Mouse (Mus musculus): ENCODE measurements around the gene Coro1a. TPM values are rescaled to one million over a fixed set of nuclear protein-coding genes. Genes with fewer than 3 reads are reported as not detected.

Coro1a gene
- polyA plus RNA-seq, 1 experiment = 229 TPM

GRCm38 (mm10) chr7:126701070-126701469 lies 6.5 kb downstream of the Coro1a start:
- TF ChIP-seq POLR2A (IDR thresholded peaks at IDR 0.05; ENCODE audit: borderline replicate concordance, extremely low read depth, low read depth, low read length) (no peak), CTCF (IDR thresholded peaks at IDR 0.05; ENCODE audit: insufficient read depth, low read length) (peak; percentile 79)
- WGBS = under 1% methylated on average over 11 of the region's 11 CpGs
- peak; percentile 88 for DNase-seq
- H3K4me3 ChIP-seq (replicated peaks; ENCODE audit: extremely low read depth, low read depth, low read length) = no peak overlapping the region
- H3K4me1 ChIP-seq (ENCODE audit: control insufficient read depth, insufficient read depth, low read length) = peaks cover 5% of the 10 kb centered on the region

GRCm38 (mm10) chr7:126700063-126701015 lies 7.2 kb downstream of the Coro1a start:
- TF ChIP-seq POLR2A (IDR thresholded peaks at IDR 0.05; ENCODE audit: borderline replicate concordance, extremely low read depth, low read depth, low read length) (no peak), CTCF (IDR thresholded peaks at IDR 0.05; ENCODE audit: insufficient read depth, low read length) (no peak)
- Histone ChIP-seq H3K4me1 (ENCODE audit: control insufficient read depth, insufficient read depth, low read length) (peaks cover 5% of the 10 kb centered on the region), H3K4me3 (replicated peaks; ENCODE audit: extremely low read depth, low read depth, low read length) (no peak overlapping the region)
- no peak for DNase-seq
- WGBS = 76% methylated on average over 25 of the region's 25 CpGs

GRCm38 (mm10) chr7:126697838-126698237 lies 9.7 kb downstream of the Coro1a start:
- Histone ChIP-seq H3K4me1 (ENCODE audit: control insufficient read depth, insufficient read depth, low read length) (peaks cover 9% of the 10 kb centered on the region), H3K4me3 (replicated peaks; ENCODE audit: extremely low read depth, low read depth, low read length) (no peak overlapping the region)
- DNase-seq = no peak
- no peak for TF ChIP-seq CTCF (IDR thresholded peaks at IDR 0.05; ENCODE audit: insufficient read depth, low read length)
- TF ChIP-seq POLR2A (IDR thresholded peaks at IDR 0.05; ENCODE audit: borderline replicate concordance, extremely low read depth, low read depth, low read length) = no peak
- WGBS = 86% methylated on average over 8 of the region's 8 CpGs

GRCm38 (mm10) chr7:126696886-126697285 lies 10.7 kb downstream of the Coro1a start:
- 69% methylated on average over 3 of the region's 3 CpGs for WGBS
- TF ChIP-seq POLR2A (IDR thresholded peaks at IDR 0.05; ENCODE audit: borderline replicate concordance, extremely low read depth, low read depth, low read length) (no peak), CTCF (IDR thresholded peaks at IDR 0.05; ENCODE audit: insufficient read depth, low read length) (no peak)
- peaks cover 9% of the 10 kb centered on the region for H3K4me1 ChIP-seq (ENCODE audit: control insufficient read depth, insufficient read depth, low read length)
- H3K4me3 ChIP-seq (replicated peaks; ENCODE audit: extremely low read depth, low read depth, low read length) = no peak overlapping the region
- no peak for DNase-seq

GRCm38 (mm10) chr7:126696303-126696702 lies 11.3 kb downstream of the Coro1a start:
- DNase-seq = no peak
- no peak for TF ChIP-seq POLR2A (IDR thresholded peaks at IDR 0.05; ENCODE audit: borderline replicate concordance, extremely low read depth, low read depth, low read length)
- no peak for TF ChIP-seq CTCF (IDR thresholded peaks at IDR 0.05; ENCODE audit: insufficient read depth, low read length)
- Histone ChIP-seq H3K4me1 (ENCODE audit: control insufficient read depth, insufficient read depth, low read length) (peaks cover 9% of the 10 kb centered on the region), H3K4me3 (replicated peaks; ENCODE audit: extremely low read depth, low read depth, low read length) (peak overlapping the region; percentile 89)
- 2% methylated on average over 17 of the region's 17 CpGs for WGBS

- peak; percentile 90 for DNase-seq
- peak; percentile 89 for TF ChIP-seq CTCF (IDR thresholded peaks at IDR 0.05; ENCODE audit: insufficient read depth, low read length)
- TF ChIP-seq POLR2A (IDR thresholded peaks at IDR 0.05; ENCODE audit: borderline replicate concordance, extremely low read depth, low read depth, low read length) = peak; percentile 53; the same call in 1 of the 2 replicates
- H3K4me1 ChIP-seq (ENCODE audit: control insufficient read depth, insufficient read depth, low read length) = peaks cover 9% of the 10 kb centered on the region
- under 1% methylated on average over 40 of the region's 40 CpGs for WGBS
- peak within 1 kb of the TSS; percentile 95 for H3K4me3 ChIP-seq (replicated peaks; ENCODE audit: extremely low read depth, low read depth, low read length)
These were observed 11.9 kb downstream of the Coro1a start, which contains the start of gene Slx1b for GRCm38 (mm10) chr7:126695631-126696207. Slx1b (minus strand) TSS chr7:126695784.

GRCm38 (mm10) chr7:126695210-126695611 lies 12.4 kb downstream of the Coro1a start, which contains the start of gene Bola2:
Bola2 (plus strand) TSS chr7:126695401.
- DNase-seq = no peak
- WGBS = under 1% methylated on average over 31 of the region's 31 CpGs
- Histone ChIP-seq H3K4me3 (replicated peaks; ENCODE audit: extremely low read depth, low read depth, low read length) (peak within 1 kb of the TSS; percentile 95), H3K4me1 (ENCODE audit: control insufficient read depth, insufficient read depth, low read length) (peaks cover 9% of the 10 kb centered on the region)
- TF ChIP-seq CTCF (IDR thresholded peaks at IDR 0.05; ENCODE audit: insufficient read depth, low read length) (no peak), POLR2A (IDR thresholded peaks at IDR 0.05; ENCODE audit: borderline replicate concordance, extremely low read depth, low read depth, low read length) (peak; percentile 72; the same call in 1 of the 2 replicates)

GRCm38 (mm10) chr7:126694441-126695051 lies 13.0 kb downstream of the Coro1a start:
- TF ChIP-seq POLR2A (IDR thresholded peaks at IDR 0.05; ENCODE audit: borderline replicate concordance, extremely low read depth, low read depth, low read length) (no peak), CTCF (IDR thresholded peaks at IDR 0.05; ENCODE audit: insufficient read depth, low read length) (no peak)
- DNase-seq = no peak
- Histone ChIP-seq H3K4me3 (replicated peaks; ENCODE audit: extremely low read depth, low read depth, low read length) (no peak overlapping the region), H3K4me1 (ENCODE audit: control insufficient read depth, insufficient read depth, low read length) (peaks cover 9% of the 10 kb centered on the region)
- WGBS = 25% methylated on average over 10 of the region's 10 CpGs

GRCm38 (mm10) chr7:126693781-126694180 lies 13.8 kb downstream of the Coro1a start:
- 66% methylated on average over 7 of the region's 7 CpGs for WGBS
- Histone ChIP-seq H3K4me3 (replicated peaks; ENCODE audit: extremely low read depth, low read depth, low read length) (no peak overlapping the region), H3K4me1 (ENCODE audit: control insufficient read depth, insufficient read depth, low read length) (peaks cover 9% of the 10 kb centered on the region)
- no peak for TF ChIP-seq CTCF (IDR thresholded peaks at IDR 0.05; ENCODE audit: insufficient read depth, low read length)
- DNase-seq = no peak

Measured in lung, adult 2 months (tissue).